Mouse (Mus musculus): ENCODE results near the gene Ccdc117. TPM values are rescaled to one million over a fixed set of nuclear protein-coding genes. Genes with fewer than 3 reads are reported as not detected.

Ccdc117 gene
- polyA plus RNA-seq, 1 experiment: 1.2 TPM

GRCm38 (mm10) chr11:5500903-5501741, 40.9 kb downstream of the Ccdc117 start:
- Histone ChIP-seq H3K4me3 (replicated peaks) (no peak overlapping the region), H3K4me1 (peaks cover 46% of the 10 kb centered on the region), H3K27me3 (replicated peaks) (no peaks in the 10 kb centered on the region), H3K9me3 (peaks cover 3% of the 10 kb centered on the region; the same call in 1 of the 2 replicates), H3K36me3 (replicated peaks; ENCODE audit: low read length) (peaks cover 9% of the 10 kb centered on the region)
- TF ChIP-seq FLI1 (IDR thresholded peaks at IDR 0.05; ENCODE audit: low read length): no peak
- no peak for TF ChIP-seq GATA1 (IDR thresholded peaks at IDR 0.05; ENCODE audit: borderline replicate concordance, low read length)

- peaks cover 38% of the 10 kb centered on the region for H3K4me1 ChIP-seq
- H3K27me3 ChIP-seq (replicated peaks): no peaks in the 10 kb centered on the region
- peaks cover 3% of the 10 kb centered on the region; the same call in 1 of the 2 replicates for H3K9me3 ChIP-seq
- TF ChIP-seq FLI1 (IDR thresholded peaks at IDR 0.05; ENCODE audit: low read length): no peak
- no peak for TF ChIP-seq GATA1 (IDR thresholded peaks at IDR 0.05; ENCODE audit: borderline replicate concordance, low read length)
- H3K4me3 ChIP-seq (replicated peaks): no peak overlapping the region
- peaks cover 13% of the 10 kb centered on the region for H3K36me3 ChIP-seq (replicated peaks; ENCODE audit: low read length)
Measured at GRCm38 (mm10) chr11:5499961-5500644, 41.9 kb downstream of the Ccdc117 start.

GRCm38 (mm10) chr11:5498931-5499661, 42.9 kb downstream of the Ccdc117 start:
- Histone ChIP-seq H3K4me1 (peaks cover 36% of the 10 kb centered on the region), H3K4me3 (replicated peaks) (no peak overlapping the region), H3K36me3 (replicated peaks; ENCODE audit: low read length) (peaks cover 13% of the 10 kb centered on the region), H3K27me3 (replicated peaks) (no peaks in the 10 kb centered on the region), H3K9me3 (peaks cover 3% of the 10 kb centered on the region; the same call in 1 of the 2 replicates)
- TF ChIP-seq GATA1 (IDR thresholded peaks at IDR 0.05; ENCODE audit: borderline replicate concordance, low read length): no peak
- TF ChIP-seq FLI1 (IDR thresholded peaks at IDR 0.05; ENCODE audit: low read length): no peak

GRCm38 (mm10) chr11:5498422-5498821, 43.6 kb downstream of the Ccdc117 start:
- H3K4me1 ChIP-seq: peaks cover 36% of the 10 kb centered on the region
- H3K9me3 ChIP-seq: peaks cover 8% of the 10 kb centered on the region; the same call in 1 of the 2 replicates
- TF ChIP-seq GATA1 (IDR thresholded peaks at IDR 0.05; ENCODE audit: borderline replicate concordance, low read length): no peak
- no peak for TF ChIP-seq FLI1 (IDR thresholded peaks at IDR 0.05; ENCODE audit: low read length)
- H3K36me3 ChIP-seq (replicated peaks; ENCODE audit: low read length): peaks cover 16% of the 10 kb centered on the region
- no peaks in the 10 kb centered on the region for H3K27me3 ChIP-seq (replicated peaks)
- no peak overlapping the region for H3K4me3 ChIP-seq (replicated peaks)

- peaks cover 8% of the 10 kb centered on the region; the same call in 1 of the 2 replicates for H3K9me3 ChIP-seq
- peaks cover 16% of the 10 kb centered on the region for H3K36me3 ChIP-seq (replicated peaks; ENCODE audit: low read length)
- no peaks in the 10 kb centered on the region for H3K27me3 ChIP-seq (replicated peaks)
- H3K4me1 ChIP-seq: peaks cover 24% of the 10 kb centered on the region
- H3K4me3 ChIP-seq (replicated peaks): no peak overlapping the region
- TF ChIP-seq FLI1 (IDR thresholded peaks at IDR 0.05; ENCODE audit: low read length) (no peak), GATA1 (IDR thresholded peaks at IDR 0.05; ENCODE audit: borderline replicate concordance, low read length) (no peak)
Measured at GRCm38 (mm10) chr11:5496559-5497248, 45.3 kb downstream of the Ccdc117 start.

- TF ChIP-seq GATA1 (IDR thresholded peaks at IDR 0.05; ENCODE audit: borderline replicate concordance, low read length) (no peak), FLI1 (IDR thresholded peaks at IDR 0.05; ENCODE audit: low read length) (no peak)
- Histone ChIP-seq H3K27me3 (replicated peaks) (no peaks in the 10 kb centered on the region), H3K36me3 (replicated peaks; ENCODE audit: low read length) (peaks cover 21% of the 10 kb centered on the region), H3K4me3 (replicated peaks) (no peak overlapping the region), H3K9me3 (peaks cover 8% of the 10 kb centered on the region; the same call in 1 of the 2 replicates), H3K4me1 (peaks cover 22% of the 10 kb centered on the region)
Measured at GRCm38 (mm10) chr11:5495906-5496305, 46.1 kb downstream of the Ccdc117 start.

- no peak overlapping the region for H3K4me3 ChIP-seq (replicated peaks)
- TF ChIP-seq GATA1 (IDR thresholded peaks at IDR 0.05; ENCODE audit: borderline replicate concordance, low read length) (no peak), FLI1 (IDR thresholded peaks at IDR 0.05; ENCODE audit: low read length) (no peak)
- peaks cover 8% of the 10 kb centered on the region; the same call in 1 of the 2 replicates for H3K9me3 ChIP-seq
- peaks cover 21% of the 10 kb centered on the region for H3K4me1 ChIP-seq
- H3K27me3 ChIP-seq (replicated peaks): no peaks in the 10 kb centered on the region
- peaks cover 26% of the 10 kb centered on the region for H3K36me3 ChIP-seq (replicated peaks; ENCODE audit: low read length)
Measured at GRCm38 (mm10) chr11:5495286-5495832, 46.6 kb downstream of the Ccdc117 start.

- Histone ChIP-seq H3K27me3 (replicated peaks) (no peaks in the 10 kb centered on the region), H3K9me3 (peaks cover 8% of the 10 kb centered on the region; the same call in 1 of the 2 replicates), H3K36me3 (replicated peaks; ENCODE audit: low read length) (peaks cover 37% of the 10 kb centered on the region), H3K4me3 (replicated peaks) (no peak overlapping the region), H3K4me1 (peaks cover 19% of the 10 kb centered on the region)
- no peak for TF ChIP-seq FLI1 (IDR thresholded peaks at IDR 0.05; ENCODE audit: low read length)
- no peak for TF ChIP-seq GATA1 (IDR thresholded peaks at IDR 0.05; ENCODE audit: borderline replicate concordance, low read length)
Measured at GRCm38 (mm10) chr11:5493869-5494268, 48.1 kb downstream of the Ccdc117 start.

Data from megakaryocyte, embryonic 14.5 days (primary cell).